ENCODE assay signal across 9 mouse cellular contexts in genomic region chr8:83609547-83610180, GRCm38 (mm10). TPM values are rescaled to one million over a fixed set of nuclear protein-coding genes. Genes with fewer than 3 reads are reported as not detected.
DNase-seq lines count a peak whose midpoint lies in the region; ATAC-seq lines count a peak whose summit lies in the region.
"Had no signal": no experiment of that assay in that cellular context is flagged by ENCODE, and none has a peak within 500 bp of the region (broad histone marks: within the 10 kb centered on the region; RNA-seq: fewer than 3 reads in every experiment).

No protein-coding gene starts in this region.

- H3K4me2 ChIP-seq in lung, embryonic 16.5 days (ENCODE audit: low read depth, low read length): peak overlapping the region; percentile 57
- H3K4me2 ChIP-seq in embryonic facial prominence, embryonic 13.5 days: peak overlapping the region; percentile 83
- peak overlapping the region; percentile 85 for H3K4me2 ChIP-seq in intestine, embryonic 16.5 days (ENCODE audit: low read depth, low read length)
- H3K4me2 ChIP-seq in neural tube, embryonic 14.5 days (ENCODE audit: low read depth, low read length): peak overlapping the region; percentile 96

- no peak for DNase-seq in lung, postnatal 10 days
- no peak for DNase-seq in right cerebral cortex, postnatal 14 days
- no peak for DNase-seq in spleen, adult 12 weeks (ENCODE audit: low spot score)
- DNase-seq: cerebellum, adult 11-12 months had no signal

- peaks cover 11% of the 10 kb centered on the region for H3K4me1 ChIP-seq in lung, embryonic 16.5 days (replicated peaks; ENCODE audit: control insufficient read depth, insufficient read depth, low read length)
- H3K4me1 ChIP-seq in embryonic facial prominence, embryonic 13.5 days: peaks cover 24% of the 10 kb centered on the region
- peaks cover 20% of the 10 kb centered on the region for H3K4me1 ChIP-seq in intestine, embryonic 16.5 days (ENCODE audit: control insufficient read depth, insufficient read depth, low read length)
- peaks cover 18% of the 10 kb centered on the region for H3K4me1 ChIP-seq in neural tube, embryonic 14.5 days (ENCODE audit: control insufficient read depth, insufficient read depth, low read length)

- peak overlapping the region; percentile 80 for H3K9ac ChIP-seq in lung, embryonic 16.5 days (ENCODE audit: low read length)
- peak overlapping the region; percentile 87 for H3K9ac ChIP-seq in embryonic facial prominence, embryonic 13.5 days
- H3K9ac ChIP-seq in intestine, embryonic 16.5 days (ENCODE audit: low read depth, low read length): peak overlapping the region; percentile 93
- H3K9ac ChIP-seq in neural tube, embryonic 14.5 days (replicated peaks; ENCODE audit: low read depth, low read length): peak overlapping the region; percentile 85

- H3K36me3 ChIP-seq in lung, embryonic 16.5 days (ENCODE audit: control insufficient read depth, insufficient read depth, low read length): peaks cover 26% of the 10 kb centered on the region
- peaks cover 47% of the 10 kb centered on the region for H3K36me3 ChIP-seq in embryonic facial prominence, embryonic 13.5 days
- peaks cover 15% of the 10 kb centered on the region for H3K36me3 ChIP-seq in intestine, embryonic 16.5 days (ENCODE audit: control insufficient read depth, insufficient read depth, low read length)
- peaks cover 32% of the 10 kb centered on the region for H3K36me3 ChIP-seq in neural tube, embryonic 14.5 days (ENCODE audit: control insufficient read depth, insufficient read depth, low read length)

- peak overlapping the region; percentile 61 for H3K4me3 ChIP-seq in lung, embryonic 16.5 days (ENCODE audit: low read length)
- H3K4me3 ChIP-seq in embryonic facial prominence, embryonic 13.5 days: peak overlapping the region; percentile 77
- peak overlapping the region; percentile 79 for H3K4me3 ChIP-seq in intestine, embryonic 16.5 days (ENCODE audit: low read length)
- H3K4me3 ChIP-seq in neural tube, embryonic 14.5 days (ENCODE audit: low read depth, low read length): peak overlapping the region; percentile 77

- H3K27me3 ChIP-seq in lung, embryonic 16.5 days (ENCODE audit: control insufficient read depth, insufficient read depth, low read depth, low read length): no peaks in the 10 kb centered on the region
- no peaks in the 10 kb centered on the region for H3K27me3 ChIP-seq in embryonic facial prominence, embryonic 13.5 days
- H3K27me3 ChIP-seq in intestine, embryonic 16.5 days (replicated peaks; ENCODE audit: control insufficient read depth, insufficient read depth, low read length): no peaks in the 10 kb centered on the region
- no peaks in the 10 kb centered on the region for H3K27me3 ChIP-seq in neural tube, embryonic 14.5 days (ENCODE audit: control insufficient read depth, insufficient read depth, low read length)

- no peak for ATAC-seq in lung, embryonic 16.5 days (ENCODE audit: low read depth)
- no peak for ATAC-seq in embryonic facial prominence, embryonic 13.5 days (ENCODE audit: insufficient number of reproducible peaks, insufficient read depth, low FRiP score, low TSS enrichment, low read depth)
- no peak for ATAC-seq in intestine, embryonic 16.5 days
- ATAC-seq in neural tube, embryonic 14.5 days (ENCODE audit: low read depth): no peak
- ATAC-seq in megakaryocyte progenitor cell, adult 5-6 weeks (replicated peaks; ENCODE audit: poor library complexity): no peak

- H3K27ac ChIP-seq in lung, embryonic 16.5 days (ENCODE audit: low read length): no peak overlapping the region
- H3K27ac ChIP-seq in embryonic facial prominence, embryonic 13.5 days: 0 out of 2 replicates have a peak overlapping the region, but pooled peaks have one; percentile 99
- no peak overlapping the region for H3K27ac ChIP-seq in intestine, embryonic 16.5 days (ENCODE audit: low read length)
- no peak overlapping the region for H3K27ac ChIP-seq in neural tube, embryonic 14.5 days (ENCODE audit: low read depth, low read length)

- H3K9me3 ChIP-seq in lung, embryonic 16.5 days (ENCODE audit: control insufficient read depth, low read length): no peaks in the 10 kb centered on the region
- no peaks in the 10 kb centered on the region for H3K9me3 ChIP-seq in embryonic facial prominence, embryonic 13.5 days
- H3K9me3 ChIP-seq in intestine, embryonic 16.5 days (ENCODE audit: control insufficient read depth, low read length): no peaks in the 10 kb centered on the region
- no peaks in the 10 kb centered on the region for H3K9me3 ChIP-seq in neural tube, embryonic 14.5 days (ENCODE audit: control insufficient read depth, low read length)

- 86% methylated on average over 10 of the region's 10 CpGs for WGBS in lung, embryonic 16.5 days
- WGBS in embryonic facial prominence, embryonic 13.5 days: 92% methylated on average over 10 of the region's 10 CpGs
- 93% methylated on average over 10 of the region's 10 CpGs for WGBS in intestine, embryonic 16.5 days
- 94% methylated on average over 10 of the region's 10 CpGs for WGBS in neural tube, embryonic 14.5 days

RNA-seq across cellular contexts. Expression of gene Dnajb1, which starts 1.7 kb away (rescaled TPM):
- 65.0 and 65.2 TPM in 2 replicates for polyA plus RNA-seq in lung, embryonic 16.5 days (2015; fragmentation: Nextera tagmentation; extraction: Ambion mirVana)
- 63.2 and 68.8 TPM in 2 replicates for polyA plus RNA-seq in embryonic facial prominence, embryonic 13.5 days (2015; fragmentation: Nextera tagmentation; extraction: Ambion mirVana)
- polyA plus RNA-seq in intestine, embryonic 16.5 days (2015; fragmentation: Nextera tagmentation; extraction: Ambion mirVana): 46.7 and 52.0 TPM in 2 replicates
- 54.3 and 55.2 TPM in 2 replicates for polyA plus RNA-seq in neural tube, embryonic 14.5 days (2014; fragmentation: Nextera tagmentation; extraction: Ambion mirVana)
- total RNA-seq in megakaryocyte progenitor cell, adult 5-6 weeks (2015): 45.5 and 47.6 TPM in 2 replicates
- 26.2 and 28.0 TPM in 2 replicates for total RNA-seq in megakaryocyte progenitor cell, adult 5-6 weeks (2017)

RNA-seq across cellular contexts. Expression of gene Tecr, which starts 1.9 kb away (rescaled TPM):
- 491 and 509 TPM in 2 replicates for polyA plus RNA-seq in lung, embryonic 16.5 days (2015; fragmentation: Nextera tagmentation; extraction: Ambion mirVana)
- polyA plus RNA-seq in embryonic facial prominence, embryonic 13.5 days (2015; fragmentation: Nextera tagmentation; extraction: Ambion mirVana): 545 and 624 TPM in 2 replicates
- 660 and 691 TPM in 2 replicates for polyA plus RNA-seq in intestine, embryonic 16.5 days (2015; fragmentation: Nextera tagmentation; extraction: Ambion mirVana)
- polyA plus RNA-seq in neural tube, embryonic 14.5 days (2014; fragmentation: Nextera tagmentation; extraction: Ambion mirVana): 1,479 and 1,754 TPM in 2 replicates
- total RNA-seq in megakaryocyte progenitor cell, adult 5-6 weeks (2015): 363 and 424 TPM in 2 replicates
- total RNA-seq in megakaryocyte progenitor cell, adult 5-6 weeks (2017): 324 and 345 TPM in 2 replicates

RNA-seq across cellular contexts. Expression of gene Gipc1, which starts 42.8 kb away (rescaled TPM):
- polyA plus RNA-seq in lung, embryonic 16.5 days (2015; fragmentation: Nextera tagmentation; extraction: Ambion mirVana): 178 and 190 TPM in 2 replicates
- polyA plus RNA-seq in embryonic facial prominence, embryonic 13.5 days (2015; fragmentation: Nextera tagmentation; extraction: Ambion mirVana): 186 and 190 TPM in 2 replicates
- polyA plus RNA-seq in intestine, embryonic 16.5 days (2015; fragmentation: Nextera tagmentation; extraction: Ambion mirVana): 153 and 171 TPM in 2 replicates
- 90.2 and 104 TPM in 2 replicates for polyA plus RNA-seq in neural tube, embryonic 14.5 days (2014; fragmentation: Nextera tagmentation; extraction: Ambion mirVana)
- 14.7 and 19.0 TPM in 2 replicates for total RNA-seq in megakaryocyte progenitor cell, adult 5-6 weeks (2015)
- total RNA-seq in megakaryocyte progenitor cell, adult 5-6 weeks (2017): 14.3 and 17.8 TPM in 2 replicates

RNA-seq across cellular contexts. Expression of gene Ndufb7, which starts 43.2 kb away (rescaled TPM):
- 338 and 350 TPM in 2 replicates for polyA plus RNA-seq in lung, embryonic 16.5 days (2015; fragmentation: Nextera tagmentation; extraction: Ambion mirVana)
- 304 and 312 TPM in 2 replicates for polyA plus RNA-seq in embryonic facial prominence, embryonic 13.5 days (2015; fragmentation: Nextera tagmentation; extraction: Ambion mirVana)
- 418 and 429 TPM in 2 replicates for polyA plus RNA-seq in intestine, embryonic 16.5 days (2015; fragmentation: Nextera tagmentation; extraction: Ambion mirVana)
- polyA plus RNA-seq in neural tube, embryonic 14.5 days (2014; fragmentation: Nextera tagmentation; extraction: Ambion mirVana): 348 and 353 TPM in 2 replicates
- total RNA-seq in megakaryocyte progenitor cell, adult 5-6 weeks (2015): 158 and 163 TPM in 2 replicates
- total RNA-seq in megakaryocyte progenitor cell, adult 5-6 weeks (2017): 252 and 255 TPM in 2 replicates

RNA-seq across cellular contexts. Expression of gene Ptger1, which starts 56.8 kb away (rescaled TPM):
- 1.4 TPM in 2 replicates for polyA plus RNA-seq in lung, embryonic 16.5 days (2015; fragmentation: Nextera tagmentation; extraction: Ambion mirVana)
- polyA plus RNA-seq in embryonic facial prominence, embryonic 13.5 days (2015; fragmentation: Nextera tagmentation; extraction: Ambion mirVana): 1.5 and 2.1 TPM in 2 replicates
- 1.2 and 1.5 TPM in 2 replicates for polyA plus RNA-seq in intestine, embryonic 16.5 days (2015; fragmentation: Nextera tagmentation; extraction: Ambion mirVana)
- 0.71 and 1.4 TPM in 2 replicates for polyA plus RNA-seq in neural tube, embryonic 14.5 days (2014; fragmentation: Nextera tagmentation; extraction: Ambion mirVana)
- total RNA-seq in megakaryocyte progenitor cell, adult 5-6 weeks (2015): 0.10 TPM in 1 of 2 replicates, not detected in the other
- 0.87 and 1.6 TPM in 2 replicates for total RNA-seq in megakaryocyte progenitor cell, adult 5-6 weeks (2017)
